Mouse (Mus musculus) neural tube, embryonic 13.5 days (tissue): ENCODE results near the gene Mid1. TPM values are rescaled to one million over a fixed set of nuclear protein-coding genes. Genes with fewer than 3 reads are reported as not detected.
"Not testable (repeated sequence)": the region's sequence is repeated elsewhere in the genome, so short reads cannot be mapped to it uniquely, and the experiment has no call there.

Experiments used
- ATAC-seq: fragments of 200-750 bp; cut with Nextera tagmentation; 2 replicates; pipeline ENCODE4 v1.8.0; 2017; ENCODE audit warnings: low read depth, mild to moderate bottlenecking, moderate TSS enrichment, moderate library complexity
- H3K27ac ChIP-seq: fragments of 300-500 bp; sonication (generic); replicated peaks from 2 replicates; pipeline ENCODE4 v1.5.1; 2015; ENCODE audit warnings: moderate library complexity, mild to moderate bottlenecking, inconsistent platforms
- H3K27me3 ChIP-seq: fragments of 300-500 bp; sonication (generic); 2 replicates; pipeline ENCODE4 v1.6.1; 2015; ENCODE audit warnings: mild to moderate bottlenecking, inconsistent platforms
- H3K36me3 ChIP-seq: fragments of 300-500 bp; sonication (generic); 2 replicates; pipeline ENCODE4 v1.6.1; 2015; ENCODE audit warnings: mild to moderate bottlenecking, inconsistent platforms
- H3K4me1 ChIP-seq: fragments of 300-500 bp; sonication (generic); replicated peaks from 2 replicates; pipeline ENCODE4 v1.6.1; 2015; ENCODE audit warnings: inconsistent platforms
- H3K4me2 ChIP-seq: fragments of 300-500 bp; sonication (generic); 2 replicates; pipeline ENCODE4 v1.6.1; 2015; ENCODE audit warnings: inconsistent platforms, mild to moderate bottlenecking, moderate library complexity
- H3K4me3 ChIP-seq: fragments of 300-500 bp; sonication (generic); 2 replicates; pipeline ENCODE4 v1.5.1; 2015; ENCODE audit warnings: mild to moderate bottlenecking, inconsistent platforms
- H3K9ac ChIP-seq: fragments of 300-500 bp; sonication (generic); 2 replicates; pipeline ENCODE4 v1.6.1; 2015; ENCODE audit warnings: moderate library complexity, mild to moderate bottlenecking, inconsistent platforms
- H3K9me3 ChIP-seq: fragments of 300-500 bp; sonication (generic); 2 replicates; pipeline ENCODE4 v1.6.1; 2016; ENCODE audit warnings: inconsistent platforms
- WGBS: fragments of 180-500 bp; shearing (Covaris S2); methylation state at CpG from one replicate; pipeline ENCODE4 v1.1.7; 2015; 5-methylcytosine and 5-hydroxymethylcytosine counted together
- polyA plus RNA-seq: library from polyadenylated mRNA; unstranded; fragments of >200 nt; fragmentation: Nextera tagmentation; extraction: Ambion mirVana; gene quantifications from 2 replicates; pipeline ENCODE4 v1.2.1, GENCODE M21; 2015

Gene Mid1
- polyA plus RNA-seq, 1 experiment from 2014 or later = 5.2 TPM

- Histone ChIP-seq H3K9me3 (peaks cover 62% of the 10 kb centered on the region), H3K36me3 (peaks cover 36% of the 10 kb centered on the region)
- not testable (repeated sequence) for H3K4me1 ChIP-seq, H3K4me2 ChIP-seq, H3K4me3 ChIP-seq, H3K9ac ChIP-seq, ATAC-seq, H3K27me3 ChIP-seq, H3K27ac ChIP-seq
- WGBS = 78% methylated on average over 3 of the region's 3 CpGs
Measured at GRCm38 (mm10) chrX:169975681-169976131, 290.7 kb downstream of the Mid1 start.

- not testable (repeated sequence) for H3K27me3 ChIP-seq, H3K4me1 ChIP-seq, H3K4me3 ChIP-seq, H3K9ac ChIP-seq, H3K4me2 ChIP-seq, H3K27ac ChIP-seq, ATAC-seq
- peaks cover 38% of the 10 kb centered on the region for H3K36me3 ChIP-seq
- WGBS = 72% methylated on average over 5 of the region's 5 CpGs
- peaks cover 67% of the 10 kb centered on the region for H3K9me3 ChIP-seq
Measured at GRCm38 (mm10) chrX:169976340-169976739, 291.3 kb downstream of the Mid1 start.

GRCm38 (mm10) chrX:169977856-169978435 is 292.9 kb downstream of the Mid1 start:
- not testable (repeated sequence) for H3K4me1 ChIP-seq, H3K4me3 ChIP-seq, H3K27me3 ChIP-seq, H3K27ac ChIP-seq, H3K4me2 ChIP-seq, ATAC-seq, H3K9ac ChIP-seq
- WGBS = 88% methylated on average over 7 of the region's 7 CpGs
- H3K36me3 ChIP-seq = peaks cover 44% of the 10 kb centered on the region
- H3K9me3 ChIP-seq = peaks cover 69% of the 10 kb centered on the region

- not testable (repeated sequence) for ATAC-seq, H3K27me3 ChIP-seq, H3K9ac ChIP-seq, H3K27ac ChIP-seq, H3K4me1 ChIP-seq
- H3K4me2 ChIP-seq = peak overlapping the region; percentile 27
- H3K9me3 ChIP-seq = peaks cover 71% of the 10 kb centered on the region
- peak overlapping the region; percentile 3 for H3K4me3 ChIP-seq
- 73% methylated on average over 29 of the region's 29 CpGs for WGBS
- H3K36me3 ChIP-seq = peaks cover 52% of the 10 kb centered on the region
Measured at GRCm38 (mm10) chrX:169978436-169979381, 293.7 kb downstream of the Mid1 start.

GRCm38 (mm10) chrX:169979461-169980202 is 294.6 kb downstream of the Mid1 start:
- not testable (repeated sequence) for H3K4me1 ChIP-seq, H3K27ac ChIP-seq, H3K9ac ChIP-seq, H3K27me3 ChIP-seq
- 80% methylated on average over 20 of the region's 20 CpGs for WGBS
- peak overlapping the region; percentile 27 for H3K4me2 ChIP-seq
- H3K36me3 ChIP-seq = peaks cover 60% of the 10 kb centered on the region
- H3K4me3 ChIP-seq = peak overlapping the region; percentile 3
- peak; percentile 20 for ATAC-seq
- H3K9me3 ChIP-seq = peaks cover 75% of the 10 kb centered on the region

- not testable (repeated sequence) for H3K27me3 ChIP-seq, H3K4me2 ChIP-seq, H3K27ac ChIP-seq, H3K4me3 ChIP-seq, ATAC-seq, H3K9ac ChIP-seq, H3K4me1 ChIP-seq
- Histone ChIP-seq H3K36me3 (peaks cover 60% of the 10 kb centered on the region), H3K9me3 (peaks cover 78% of the 10 kb centered on the region)
- 88% methylated on average over 6 of the region's 6 CpGs for WGBS
Measured at GRCm38 (mm10) chrX:169980203-169980556, 295.2 kb downstream of the Mid1 start.

GRCm38 (mm10) chrX:169980809-169981289 is 295.9 kb downstream of the Mid1 start:
- 88% methylated on average over 12 of the region's 12 CpGs for WGBS
- Histone ChIP-seq H3K9ac (no peak overlapping the region), H3K36me3 (peaks cover 60% of the 10 kb centered on the region)

GRCm38 (mm10) chrX:169981761-169982181 is 296.8 kb downstream of the Mid1 start:
- not testable (repeated sequence) for H3K27me3 ChIP-seq, H3K27ac ChIP-seq, H3K4me2 ChIP-seq, H3K9ac ChIP-seq, H3K4me1 ChIP-seq, ATAC-seq, H3K4me3 ChIP-seq
- Histone ChIP-seq H3K36me3 (peaks cover 65% of the 10 kb centered on the region), H3K9me3 (peaks cover 80% of the 10 kb centered on the region)
- 91% methylated on average over 19 of the region's 19 CpGs for WGBS

More at GRCm38 (mm10) chrX:169980809-169981289, 295.9 kb downstream of the Mid1 start:
- Histone ChIP-seq H3K4me3 (no peak overlapping the region), H3K9me3 (peaks cover 76% of the 10 kb centered on the region), H3K4me1 (no peaks in the 10 kb centered on the region), H3K27ac (no peak overlapping the region), H3K4me2 (no peak overlapping the region), H3K27me3 (no peaks in the 10 kb centered on the region)
- ATAC-seq = no peak

- ATAC-seq, H3K27ac ChIP-seq, H3K4me1 ChIP-seq, H3K4me3 ChIP-seq, H3K4me2 ChIP-seq, H3K9ac ChIP-seq, H3K27me3 ChIP-seq: not testable (repeated sequence)
- Histone ChIP-seq H3K9me3 (peaks cover 84% of the 10 kb centered on the region), H3K36me3 (peaks cover 65% of the 10 kb centered on the region)
- 91% methylated on average over 23 of the region's 23 CpGs for WGBS
Measured at GRCm38 (mm10) chrX:169982606-169983400, 297.8 kb downstream of the Mid1 start.

- ATAC-seq, H3K4me3 ChIP-seq, H3K27me3 ChIP-seq, H3K9ac ChIP-seq, H3K4me2 ChIP-seq, H3K27ac ChIP-seq, H3K4me1 ChIP-seq: not testable (repeated sequence)
- peaks cover 80% of the 10 kb centered on the region for H3K9me3 ChIP-seq
- 91% methylated on average over 19 of the region's 19 CpGs for WGBS
- H3K36me3 ChIP-seq = peaks cover 63% of the 10 kb centered on the region
Measured at GRCm38 (mm10) chrX:169983401-169984165, 298.6 kb downstream of the Mid1 start.

- not testable (repeated sequence) for ATAC-seq, H3K27me3 ChIP-seq, H3K4me2 ChIP-seq, H3K4me1 ChIP-seq, H3K4me3 ChIP-seq, H3K9ac ChIP-seq, H3K27ac ChIP-seq
- Histone ChIP-seq H3K9me3 (peaks cover 80% of the 10 kb centered on the region), H3K36me3 (peaks cover 68% of the 10 kb centered on the region)
- 89% methylated on average over 7 of the region's 7 CpGs for WGBS
Measured at GRCm38 (mm10) chrX:169984331-169984730, 299.3 kb downstream of the Mid1 start.
